Mouse (Mus musculus) limb, embryonic 14.5 days (tissue): Measurements from ENCODE around the gene Trim8. TPM values are rescaled to one million over a fixed set of nuclear protein-coding genes. Genes with fewer than 3 reads are reported as not detected.
A peak's percentile ranks its signal among the peaks of the same experiment; 100 is the strongest.

Source experiments
- ATAC-seq: fragments of 200-750 bp; cut with Nextera tagmentation; 2 replicates; pipeline ENCODE4 v1.8.0; 2017; ENCODE audit warnings: low read depth, moderate number of reproducible peaks, moderate TSS enrichment; ENCODE audit not compliant: low FRiP score
- DNase-seq: peaks from one replicate; pipeline ENCODE4 v3.0.0-alpha.2; 2015; ENCODE audit warnings: low spot score
- H3K27ac ChIP-seq: fragments of 300-500 bp; sonication (generic); replicated peaks from 2 replicates; pipeline ENCODE4 v1.5.1; 2014; ENCODE audit warnings: low read depth, mild to moderate bottlenecking, low read length, moderate library complexity, mixed read lengths
- H3K27me3 ChIP-seq: fragments of 300-500 bp; sonication (generic); 2 replicates; pipeline ENCODE4 v1.6.1; 2014; ENCODE audit warnings: low read length, mixed read lengths; ENCODE audit not compliant: control insufficient read depth, insufficient read depth
- H3K36me3 ChIP-seq: fragments of 300-500 bp; sonication (generic); 2 replicates; pipeline ENCODE4 v1.6.1; 2014; ENCODE audit warnings: mild to moderate bottlenecking, low read length, moderate library complexity, mixed read lengths; ENCODE audit not compliant: control insufficient read depth, insufficient read depth
- H3K4me1 ChIP-seq: fragments of 300-500 bp; sonication (generic); 2 replicates; pipeline ENCODE4 v1.6.1; 2014; ENCODE audit warnings: antibody characterized with exemption, low read length, mixed read lengths; ENCODE audit not compliant: control insufficient read depth, insufficient read depth
- H3K4me2 ChIP-seq: fragments of 300-500 bp; sonication (generic); replicated peaks from 2 replicates; pipeline ENCODE4 v1.6.1; 2014; ENCODE audit warnings: low read depth, mild to moderate bottlenecking, low read length, moderate library complexity; ENCODE audit not compliant: severe bottlenecking
- H3K4me3 ChIP-seq: fragments of 300-500 bp; sonication (generic); replicated peaks from 2 replicates; pipeline ENCODE4 v1.5.1; 2014; ENCODE audit warnings: low read length
- H3K9ac ChIP-seq: fragments of 300-500 bp; sonication (generic); 2 replicates; pipeline ENCODE4 v1.6.1; 2014; ENCODE audit warnings: mild to moderate bottlenecking, low read depth, low read length, moderate library complexity; ENCODE audit not compliant: severe bottlenecking
- H3K9me3 ChIP-seq: fragments of 300-500 bp; sonication (generic); 2 replicates; pipeline ENCODE4 v1.6.1; 2016; ENCODE audit warnings: low read length; ENCODE audit not compliant: control insufficient read depth
- POLR2A ChIP-seq: fragments of 200-500 bp; IDR thresholded peaks from 2 replicates; pipeline ENCODE4 v1.8.0; 2012; ENCODE audit warnings: inconsistent platforms, mild to moderate bottlenecking, moderate library complexity, borderline replicate concordance; ENCODE audit not compliant: insufficient read depth, insufficient read length; ENCODE audit errors: extremely low read depth
- WGBS: fragments of 180-500 bp; shearing (Covaris S2); extraction: QIAGEN DNeasy Blood & Tissue Kit; methylation state at CpG from one replicate; pipeline ENCODE4 v1.1.7; 2014; 5-methylcytosine and 5-hydroxymethylcytosine counted together
- polyA plus RNA-seq, 2 experiments: library from polyadenylated mRNA; depleted of rRNA in 1 of 2; stranded (reverse) in 1 of 2; unstranded in 1 of 2; fragments of >200 nt; fragmentation: Nextera tagmentation in 1 of 2; extraction: Ambion mirVana in 1 of 2; gene quantifications; 2 replicates each; pipeline versions ENCODE4 v1.2.1 to v1.2.3; 2012 to 2014

Trim8 gene
- polyA plus RNA-seq, 2 experiments: 21.5 to 22.7 TPM

- Histone ChIP-seq H3K36me3 (peaks cover 84% of the 10 kb centered on the region), H3K27me3 (no peaks in the 10 kb centered on the region), H3K9me3 (no peaks in the 10 kb centered on the region), H3K4me1 (no peaks in the 10 kb centered on the region), H3K4me2 (no peak overlapping the region), H3K9ac (0 out of 2 replicates have a peak overlapping the region, but pooled peaks have one; percentile 28), H3K4me3 (no peak overlapping the region), H3K27ac (no peak overlapping the region; the same call in 1 of the 2 replicates)
- no peak for TF ChIP-seq POLR2A
- no peak for DNase-seq
- ATAC-seq: no peak
- WGBS: 90% methylated on average over 8 of the region's 8 CpGs
These were observed 45.9 kb upstream of the Trim8 start for GRCm38 (mm10) chr19:46455556-46455955.

GRCm38 (mm10) chr19:46456018-46456735 is 45.3 kb upstream of the Trim8 start:
- Histone ChIP-seq H3K4me2 (no peak overlapping the region), H3K4me3 (no peak overlapping the region), H3K9me3 (no peaks in the 10 kb centered on the region), H3K9ac (no peak overlapping the region), H3K36me3 (peaks cover 83% of the 10 kb centered on the region), H3K4me1 (no peaks in the 10 kb centered on the region), H3K27ac (no peak overlapping the region), H3K27me3 (no peaks in the 10 kb centered on the region)
- no peak for ATAC-seq
- WGBS: 91% methylated on average over 5 of the region's 5 CpGs
- no peak for DNase-seq
- no peak for TF ChIP-seq POLR2A

DNA sequence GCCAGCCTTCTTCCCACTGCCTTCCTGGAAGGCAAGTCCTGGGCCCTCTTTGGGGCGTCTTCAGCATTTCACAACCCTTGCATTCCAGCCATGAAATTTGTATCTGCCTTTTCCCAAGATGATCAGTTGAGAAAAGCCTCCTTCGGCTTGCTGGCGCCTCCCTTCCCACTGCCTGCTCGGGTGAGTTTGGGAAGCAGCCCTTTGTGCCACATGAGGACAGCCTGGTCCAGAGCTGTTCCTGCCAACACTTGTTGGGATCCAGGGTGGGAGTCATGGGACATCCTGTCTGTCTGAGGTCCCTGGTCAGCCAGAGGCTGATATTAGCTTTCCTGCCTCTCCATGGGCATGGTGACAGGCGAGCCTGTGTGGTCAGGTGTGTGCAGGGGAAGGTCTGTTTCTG is 43.7 kb upstream of the Trim8 start:
- no peaks in the 10 kb centered on the region for H3K9me3 ChIP-seq
- H3K4me1 ChIP-seq: no peaks in the 10 kb centered on the region
- no peaks in the 10 kb centered on the region for H3K27me3 ChIP-seq
- no peak overlapping the region for H3K4me3 ChIP-seq
- WGBS: 84% methylated on average over 5 of the region's 5 CpGs
- ATAC-seq: no peak
- H3K36me3 ChIP-seq: peaks cover 83% of the 10 kb centered on the region
- DNase-seq: no peak
- no peak for TF ChIP-seq POLR2A
- no peak overlapping the region for H3K27ac ChIP-seq
- no peak overlapping the region for H3K4me2 ChIP-seq
- no peak overlapping the region for H3K9ac ChIP-seq

- H3K27ac ChIP-seq: no peak overlapping the region
- DNase-seq (no peak), ATAC-seq (no peak)
- no peak overlapping the region for H3K9ac ChIP-seq
- H3K4me3 ChIP-seq: no peak overlapping the region
- H3K36me3 ChIP-seq: peaks cover 77% of the 10 kb centered on the region
- no peak overlapping the region for H3K4me2 ChIP-seq
- no peaks in the 10 kb centered on the region for H3K9me3 ChIP-seq
- no peaks in the 10 kb centered on the region for H3K4me1 ChIP-seq
- TF ChIP-seq POLR2A: no peak
- no peaks in the 10 kb centered on the region for H3K27me3 ChIP-seq
- WGBS: 77% methylated on average over 10 of the region's 10 CpGs
These were observed 42.2 kb upstream of the Trim8 start for GRCm38 (mm10) chr19:46459256-46459655.

DNA sequence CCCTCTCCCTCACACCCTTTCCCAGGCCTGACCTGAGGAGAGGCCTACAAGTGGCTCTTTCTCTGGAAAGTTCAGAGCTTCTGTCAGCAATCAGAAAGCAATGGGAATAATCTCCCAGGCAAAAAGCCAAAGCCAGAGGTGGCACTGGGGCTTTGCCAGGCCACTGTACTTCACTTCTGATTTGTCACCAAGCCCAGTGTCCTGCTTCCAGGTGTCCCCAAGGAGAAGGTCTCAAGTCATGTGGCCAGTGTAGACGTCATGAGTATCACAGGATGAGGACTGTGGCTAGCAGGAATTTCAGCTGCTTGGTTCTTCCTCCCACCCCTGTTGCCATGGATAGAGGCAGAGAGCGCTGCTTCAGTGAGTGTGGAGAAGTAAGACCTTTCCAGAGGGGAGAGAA is 41.6 kb upstream of the Trim8 start:
- H3K36me3 ChIP-seq: peaks cover 70% of the 10 kb centered on the region
- no peak for TF ChIP-seq POLR2A

More for the DNA sequence above, 41.6 kb upstream of the Trim8 start:
- ATAC-seq: no peak
- H3K27me3 ChIP-seq: no peaks in the 10 kb centered on the region
- H3K27ac ChIP-seq: 0 out of 2 replicates have a peak overlapping the region, but pooled peaks have one; percentile 33
- no peak overlapping the region for H3K9ac ChIP-seq
- no peak overlapping the region for H3K4me2 ChIP-seq
- 82% methylated on average over 2 of the region's 2 CpGs for WGBS
- H3K4me3 ChIP-seq: no peak overlapping the region
- H3K4me1 ChIP-seq: no peaks in the 10 kb centered on the region
- no peaks in the 10 kb centered on the region for H3K9me3 ChIP-seq
- no peak for DNase-seq
